Mouse (Mus musculus) E14TG2a.4 (cell line): Measurements from ENCODE around the gene Cenpa.

Experiments
- CTCF ChIP-seq: conservative IDR thresholded peaks from 2 replicates; pipeline ENCODE4 v1.5.1; 2014; ENCODE audit warnings: low read length
- NANOG ChIP-seq: IDR thresholded peaks from 2 replicates; pipeline ENCODE4 v1.6.1; 2014; ENCODE audit warnings: borderline replicate concordance, low read length, mixed read lengths
- POU5F1 ChIP-seq: IDR thresholded peaks from 2 replicates; pipeline ENCODE4 v1.6.1; 2014; ENCODE audit warnings: low read length, borderline replicate concordance

- TF ChIP-seq CTCF: no peak
- TF ChIP-seq NANOG: peak; percentile 74
- TF ChIP-seq POU5F1: no peak
These were observed 6.3 kb upstream of the Cenpa start for GRCm38 (mm10) chr5:30660278-30660677.
